Mouse (Mus musculus) bone marrow, adult 2 months (tissue): ENCODE results near the gene Atg16l2. TPM values are rescaled to one million over a fixed set of nuclear protein-coding genes. Genes with fewer than 3 reads are reported as not detected.

Experiments
- H3K27ac ChIP-seq: fragments of 200-500 bp; 2 replicates; pipeline ENCODE4 v1.5.1; 2012; ENCODE audit warnings: low read depth, mild to moderate bottlenecking, control low read depth, inconsistent platforms, low read length; ENCODE audit not compliant: control insufficient read depth, poor library complexity, insufficient read depth
- H3K4me1 ChIP-seq: fragments of 200-500 bp; 2 replicates; pipeline ENCODE4 v1.6.1; 2011; ENCODE audit warnings: low read length; ENCODE audit not compliant: control insufficient read depth, insufficient read depth
- H3K4me3 ChIP-seq: fragments of 200-500 bp; replicated peaks from 2 replicates; pipeline ENCODE3; 2011; ENCODE audit warnings: mild to moderate bottlenecking, low read depth, low read length, control low read depth; ENCODE audit not compliant: control insufficient read depth
- CTCF ChIP-seq: fragments of 200-500 bp; IDR thresholded peaks from 2 replicates; pipeline ENCODE4 v1.5.1; 2011; ENCODE audit warnings: low read length, control low read depth; ENCODE audit not compliant: control insufficient read depth, insufficient read depth
- POLR2A ChIP-seq: fragments of 200-500 bp; IDR thresholded peaks from 2 replicates; pipeline ENCODE4 v1.6.1; 2011; ENCODE audit warnings: low read depth, mild to moderate bottlenecking, control low read depth, low read length, borderline replicate concordance; ENCODE audit not compliant: control insufficient read depth
- WGBS: fragments of 180-500 bp; shearing (Covaris S2); methylation state at CpG from one replicate; pipeline ENCODE4 v1.1.7; 2018; 5-methylcytosine and 5-hydroxymethylcytosine counted together
- polyA plus RNA-seq: library from polyadenylated mRNA; stranded (reverse); fragments of >200 nt; gene quantifications from 2 replicates; pipeline ENCODE4 v1.2.4, GENCODE M21; 2011; ENCODE audit warnings: low replicate concordance; ENCODE audit not compliant: missing spikeins, insufficient read depth, insufficient read length

Gene Atg16l2
- polyA plus RNA-seq, 1 experiment, result 38.6 TPM

DNA sequence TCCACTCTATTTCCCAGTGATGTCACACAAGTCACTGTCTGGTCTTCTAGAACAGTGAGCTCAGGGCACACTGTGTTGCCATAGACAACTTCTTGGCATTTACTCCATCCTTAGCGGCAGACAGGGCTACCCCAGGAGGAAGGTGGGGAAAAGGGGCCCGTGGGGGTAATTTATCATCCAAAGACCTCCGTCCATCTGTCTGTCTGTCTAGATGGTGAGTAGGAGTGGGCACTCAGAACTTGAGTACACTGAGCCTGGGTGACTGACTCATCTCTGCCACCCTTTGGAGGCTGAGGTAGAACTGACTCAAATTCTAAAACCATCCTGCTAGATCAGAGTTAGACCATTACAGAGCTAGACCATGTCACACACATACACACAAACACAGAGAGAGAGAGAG lies 15.0 kb upstream of the Atg16l2 start, which contains the start of gene Stard10:
Gene Stard10 (plus strand): TSS at position 73 of the 400 bp plus-strand sequence.
- Histone ChIP-seq H3K27ac (peak within 1 kb of the TSS; percentile 27), H3K4me1 (peaks cover 2% of the 10 kb centered on the region), H3K4me3 (no peak within 1 kb of the TSS)
- TF ChIP-seq CTCF (no peak), POLR2A (no peak)
- 58% methylated on average over 3 of the region's 3 CpGs for WGBS

DNA sequence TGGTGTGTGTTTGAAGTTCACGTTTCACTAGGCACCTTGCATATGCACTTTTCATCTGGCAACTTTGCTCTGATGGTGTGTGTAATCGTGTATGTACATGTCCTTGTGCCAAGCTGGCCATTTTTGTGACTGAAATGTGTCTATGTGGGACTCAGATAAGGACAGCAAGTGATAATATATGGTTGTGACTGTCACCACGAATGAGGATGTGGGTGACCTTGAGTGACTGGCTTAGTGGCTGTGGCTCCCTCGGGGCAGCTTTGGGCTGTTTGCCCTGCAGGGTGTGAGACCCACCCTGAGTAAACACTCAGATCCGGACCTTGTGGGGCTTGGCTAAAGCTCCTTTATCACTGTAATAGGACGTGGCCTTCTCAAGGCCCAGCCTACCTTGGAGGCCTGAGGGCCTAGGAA lies 14.5 kb upstream of the Atg16l2 start:
- Histone ChIP-seq H3K4me1 (peaks cover 4% of the 10 kb centered on the region), H3K4me3 (no peak overlapping the region), H3K27ac (peak overlapping the region; percentile 27)
- whole genome bisulfite sequencing, result 18% methylated on average over 6 of the region's 6 CpGs
- no peak for TF ChIP-seq CTCF
- TF ChIP-seq POLR2A, result no peak

GRCm38 (mm10) chr7:101315699-101316098 lies 13.6 kb upstream of the Atg16l2 start:
- no peak overlapping the region; the same call in 1 of the 2 replicates for H3K27ac ChIP-seq
- no peak for TF ChIP-seq CTCF
- no peak overlapping the region for H3K4me3 ChIP-seq
- peaks cover 4% of the 10 kb centered on the region for H3K4me1 ChIP-seq

DNA sequence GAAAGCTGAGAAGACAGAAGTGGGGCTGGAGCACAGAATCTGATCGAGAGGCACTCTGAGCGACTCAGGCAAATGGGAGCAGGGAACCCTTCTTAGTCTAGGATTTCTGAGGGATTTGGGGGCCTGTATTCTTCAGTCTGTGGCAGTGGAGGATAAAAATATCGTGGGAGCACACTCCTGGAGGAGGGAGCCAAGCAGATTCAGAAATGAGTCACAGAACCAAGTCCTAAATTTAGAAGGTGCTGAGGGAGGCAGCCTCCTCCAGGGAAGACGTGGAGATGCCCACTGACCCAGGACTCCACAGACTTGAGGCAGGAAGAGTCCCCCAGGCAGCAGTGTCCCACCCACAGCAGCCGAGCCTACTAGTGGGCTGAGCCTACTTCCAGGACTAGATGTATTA lies 12.3 kb upstream of the Atg16l2 start:
- H3K4me3 ChIP-seq, result no peak overlapping the region
- H3K27ac ChIP-seq, result no peak overlapping the region
- TF ChIP-seq POLR2A, result no peak
- TF ChIP-seq CTCF, result no peak
- WGBS, result 77% methylated on average over 5 of the region's 5 CpGs
- peaks cover 5% of the 10 kb centered on the region for H3K4me1 ChIP-seq

- Histone ChIP-seq H3K27ac (no peak overlapping the region), H3K4me3 (no peak overlapping the region), H3K4me1 (peaks cover 5% of the 10 kb centered on the region)
- WGBS, result 90% methylated on average over 3 of the region's 3 CpGs
- TF ChIP-seq POLR2A (no peak), CTCF (no peak)
These were observed 11.0 kb upstream of the Atg16l2 start for GRCm38 (mm10) chr7:101313033-101313432.

DNA sequence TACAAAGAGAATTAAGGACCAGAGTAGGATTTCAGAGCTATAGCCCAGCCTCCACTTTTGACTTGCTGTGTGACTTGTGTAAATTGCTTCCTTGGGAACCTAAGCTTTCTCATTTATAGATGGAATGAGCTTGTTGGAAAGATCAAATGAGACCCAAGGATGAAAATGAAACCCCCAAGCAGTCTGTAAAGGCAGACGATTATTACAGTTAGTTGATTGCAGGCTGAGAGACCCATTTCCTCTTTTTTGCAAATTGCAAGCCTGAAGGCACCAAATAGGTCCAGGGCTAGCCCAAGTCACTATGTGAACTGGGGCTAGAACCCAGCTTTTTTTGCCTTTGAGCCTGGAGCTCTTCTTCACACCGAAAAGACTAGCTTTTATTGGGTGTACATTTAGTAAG lies 9.0 kb upstream of the Atg16l2 start:
- peak overlapping the region; percentile 3; the same call in 1 of the 2 replicates for H3K27ac ChIP-seq
- TF ChIP-seq POLR2A, result no peak
- no peak for TF ChIP-seq CTCF
- peaks cover 5% of the 10 kb centered on the region for H3K4me1 ChIP-seq
- no peak overlapping the region for H3K4me3 ChIP-seq
- 13% methylated on average over 2 of the region's 2 CpGs for whole genome bisulfite sequencing

- TF ChIP-seq POLR2A (peak; percentile 71; the same call in 1 of the 2 replicates), CTCF (peak; percentile 71)
- Histone ChIP-seq H3K4me3 (peak overlapping the region; percentile 80), H3K27ac (peak overlapping the region; percentile 99), H3K4me1 (peaks cover 3% of the 10 kb centered on the region; the same call in 1 of the 2 replicates)
- WGBS, result under 1% methylated on average over 43 of the region's 43 CpGs
These were observed 8.4 kb upstream of the Atg16l2 start for GRCm38 (mm10) chr7:101310327-101311028.

GRCm38 (mm10) chr7:101309985-101310326 lies 7.9 kb upstream of the Atg16l2 start:
- H3K4me1 ChIP-seq, result peaks cover 3% of the 10 kb centered on the region; the same call in 1 of the 2 replicates
- TF ChIP-seq POLR2A (no peak), CTCF (no peak)
- H3K4me3 ChIP-seq, result peak overlapping the region; percentile 80
- peak overlapping the region; percentile 99 for H3K27ac ChIP-seq
- 26% methylated on average over 5 of the region's 5 CpGs for WGBS

GRCm38 (mm10) chr7:101306841-101307240 lies 4.8 kb upstream of the Atg16l2 start:
- WGBS, result 48% methylated on average over 2 of the region's 2 CpGs
- peaks cover 2% of the 10 kb centered on the region; the same call in 1 of the 2 replicates for H3K4me1 ChIP-seq
- no peak overlapping the region for H3K4me3 ChIP-seq
- TF ChIP-seq CTCF, result no peak
- TF ChIP-seq POLR2A, result no peak
- no peak overlapping the region for H3K27ac ChIP-seq
